Mouse (Mus musculus) forebrain, embryonic 11.5 days (tissue): ENCODE data around the gene Tomm40l. TPM values are rescaled to one million over a fixed set of nuclear protein-coding genes. Genes with fewer than 3 reads are reported as not detected.

ENCODE experiments used
- ATAC-seq: fragments of 200-750 bp; cut with Nextera tagmentation; replicated peaks from 2 replicates; pipeline ENCODE4 v1.8.0; 2017; ENCODE audit warnings: moderate TSS enrichment; ENCODE audit not compliant: low FRiP score
- DNase-seq: peaks from one replicate; pipeline ENCODE4 v3.0.0-alpha.2; 2017; ENCODE audit warnings: low spot score
- H3K27ac ChIP-seq: fragments of 300-500 bp; sonication (generic); 2 replicates; pipeline ENCODE4 v1.5.1; 2014; ENCODE audit warnings: low read depth, low read length
- H3K27me3 ChIP-seq: fragments of 300-500 bp; sonication (generic); 2 replicates; pipeline ENCODE4 v1.6.1; 2014; ENCODE audit warnings: mild to moderate bottlenecking, low read length, mixed read lengths; ENCODE audit not compliant: control insufficient read depth, insufficient read depth
- H3K36me3 ChIP-seq: fragments of 300-500 bp; sonication (generic); 2 replicates; pipeline ENCODE4 v1.6.1; 2014; ENCODE audit warnings: mild to moderate bottlenecking, low read length, moderate library complexity, mixed read lengths; ENCODE audit not compliant: control insufficient read depth, insufficient read depth
- H3K4me1 ChIP-seq: fragments of 300-500 bp; sonication (generic); replicated peaks from 2 replicates; pipeline ENCODE4 v1.6.1; 2014; ENCODE audit warnings: low read length, mixed read lengths; ENCODE audit not compliant: control insufficient read depth, insufficient read depth
- H3K4me2 ChIP-seq: fragments of 300-500 bp; sonication (generic); 2 replicates; pipeline ENCODE4 v1.6.1; 2014; ENCODE audit warnings: low read depth, mild to moderate bottlenecking, low read length, moderate library complexity, mixed read lengths; ENCODE audit not compliant: severe bottlenecking
- H3K4me3 ChIP-seq: fragments of 300-500 bp; sonication (generic); 2 replicates; pipeline ENCODE4 v1.5.1; 2014; ENCODE audit warnings: low read depth, low read length
- H3K9ac ChIP-seq: fragments of 300-500 bp; sonication (generic); 2 replicates; pipeline ENCODE4 v1.6.1; 2014; ENCODE audit warnings: low read length
- H3K9me3 ChIP-seq: fragments of 300-500 bp; sonication (generic); 2 replicates; pipeline ENCODE4 v1.6.1; 2016; ENCODE audit warnings: low read length, mixed read lengths; ENCODE audit not compliant: control insufficient read depth
- WGBS: fragments of 180-500 bp; shearing (Covaris S2); extraction: QIAGEN DNeasy Blood & Tissue Kit; methylation state at CpG from one replicate; pipeline ENCODE4 v1.1.7; 2014; 5-methylcytosine and 5-hydroxymethylcytosine counted together
- polyA plus RNA-seq: library from polyadenylated mRNA; unstranded; fragments of >200 nt; fragmentation: Nextera tagmentation; extraction: Ambion mirVana; gene quantifications from 2 replicates; pipeline ENCODE4 v1.2.1, GENCODE M21; 2014

Gene Tomm40l
- polyA plus RNA-seq, 1 experiment from 2014 or later = 31.6 TPM

DNA sequence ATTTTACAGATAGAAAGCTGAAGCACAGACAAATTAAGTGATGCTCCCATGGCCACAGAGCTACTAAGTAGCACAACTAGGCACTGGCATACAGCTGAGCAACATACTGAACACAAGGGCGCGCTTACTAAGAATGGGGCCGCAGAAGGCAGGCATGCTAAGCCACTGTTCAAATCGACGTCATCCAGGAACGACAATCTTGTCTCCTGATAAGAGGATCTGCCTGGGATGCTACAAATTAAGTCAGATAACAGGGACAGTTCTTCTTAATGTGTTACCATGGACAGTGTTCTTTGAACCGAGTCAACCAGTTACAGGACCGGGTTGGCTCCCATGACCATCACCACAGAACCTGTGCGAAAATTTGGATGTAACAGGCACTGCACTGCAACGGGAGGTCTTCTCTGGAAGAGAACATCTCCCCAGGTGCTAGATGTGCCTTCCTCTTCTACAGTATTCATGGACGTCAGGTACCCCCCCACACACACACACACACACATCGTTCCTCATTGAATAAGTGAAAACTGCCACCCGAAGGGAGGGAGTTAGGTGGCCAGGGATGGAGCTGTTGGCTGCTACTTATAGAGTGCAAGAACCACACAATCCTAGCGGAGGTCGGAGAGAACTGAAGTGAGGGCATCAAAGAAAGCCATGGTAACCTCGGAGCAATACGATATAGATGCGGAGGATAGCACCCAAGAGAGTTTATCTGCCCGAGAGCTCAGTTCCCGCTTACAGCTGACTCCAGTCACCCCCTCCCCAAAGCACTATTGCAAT lies 27.1 kb downstream of the Tomm40l start:
- Histone ChIP-seq H3K4me1 (peaks cover 6% of the 10 kb centered on the region; the same call in 1 of the 2 replicates), H3K27me3 (peaks cover 33% of the 10 kb centered on the region), H3K36me3 (no peaks in the 10 kb centered on the region), H3K4me3 (peak overlapping the region; percentile 50), H3K27ac (no peak overlapping the region), H3K9ac (no peak overlapping the region; the same call in 1 of the 2 replicates), H3K4me2 (peak overlapping the region; percentile 94), H3K9me3 (no peaks in the 10 kb centered on the region)
- ATAC-seq = 0 out of 2 replicates have a peak, but pooled peaks have one; percentile 1
- DNase-seq = no peak
- WGBS = 4% methylated on average over 20 of the region's 20 CpGs

DNA sequence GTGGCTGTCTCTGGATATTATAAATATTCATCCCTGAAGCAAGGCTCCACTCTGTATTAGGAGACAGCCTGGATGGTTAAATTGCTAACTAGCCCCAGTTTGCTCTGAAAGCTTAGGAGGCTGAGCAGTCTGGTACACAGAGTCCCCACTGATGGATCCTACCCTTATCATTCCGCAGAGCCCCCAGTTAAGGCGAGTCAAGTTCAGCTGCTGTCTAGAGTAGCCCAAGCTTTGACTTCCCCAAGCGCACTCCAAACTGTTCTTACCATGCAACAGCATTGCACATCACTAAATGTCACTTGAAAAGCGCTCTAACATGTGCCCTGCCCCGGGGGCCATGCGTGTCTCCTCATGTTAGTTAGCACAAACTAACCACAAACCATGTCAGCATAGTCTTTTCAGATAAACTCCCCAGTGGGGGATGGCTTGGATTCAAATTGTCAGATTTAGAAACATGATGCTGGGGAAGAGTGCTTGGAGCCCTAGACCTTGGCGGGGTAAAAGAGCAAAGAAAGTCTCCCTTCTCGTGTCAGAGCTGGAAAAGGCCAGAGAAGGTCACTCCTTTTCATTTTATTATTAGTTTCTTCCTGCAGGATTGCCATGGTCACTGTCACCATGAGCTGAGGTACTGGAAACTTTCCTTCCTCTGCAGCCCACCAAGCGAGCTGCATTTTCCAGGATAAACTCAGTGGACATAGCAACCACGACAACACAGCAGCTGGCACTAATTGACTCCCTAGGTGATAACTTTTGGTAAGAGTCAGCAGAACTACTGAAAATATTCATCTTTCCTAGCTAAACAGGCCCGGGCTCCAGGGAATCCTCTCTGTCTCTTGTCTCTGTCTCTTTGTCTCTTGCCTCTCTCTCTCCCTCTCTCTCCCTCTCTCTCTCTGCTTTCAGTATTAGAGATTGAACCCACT lies 28.1 kb downstream of the Tomm40l start:
- DNase-seq (no peak), ATAC-seq (no peak)
- Histone ChIP-seq H3K4me2 (no peak overlapping the region), H3K9ac (no peak overlapping the region), H3K4me3 (no peak overlapping the region), H3K36me3 (no peaks in the 10 kb centered on the region), H3K27ac (no peak overlapping the region), H3K4me1 (peaks cover 9% of the 10 kb centered on the region; the same call in 1 of the 2 replicates), H3K9me3 (no peaks in the 10 kb centered on the region), H3K27me3 (peaks cover 33% of the 10 kb centered on the region)
- WGBS = 25% methylated on average over 11 of the region's 11 CpGs

DNA sequence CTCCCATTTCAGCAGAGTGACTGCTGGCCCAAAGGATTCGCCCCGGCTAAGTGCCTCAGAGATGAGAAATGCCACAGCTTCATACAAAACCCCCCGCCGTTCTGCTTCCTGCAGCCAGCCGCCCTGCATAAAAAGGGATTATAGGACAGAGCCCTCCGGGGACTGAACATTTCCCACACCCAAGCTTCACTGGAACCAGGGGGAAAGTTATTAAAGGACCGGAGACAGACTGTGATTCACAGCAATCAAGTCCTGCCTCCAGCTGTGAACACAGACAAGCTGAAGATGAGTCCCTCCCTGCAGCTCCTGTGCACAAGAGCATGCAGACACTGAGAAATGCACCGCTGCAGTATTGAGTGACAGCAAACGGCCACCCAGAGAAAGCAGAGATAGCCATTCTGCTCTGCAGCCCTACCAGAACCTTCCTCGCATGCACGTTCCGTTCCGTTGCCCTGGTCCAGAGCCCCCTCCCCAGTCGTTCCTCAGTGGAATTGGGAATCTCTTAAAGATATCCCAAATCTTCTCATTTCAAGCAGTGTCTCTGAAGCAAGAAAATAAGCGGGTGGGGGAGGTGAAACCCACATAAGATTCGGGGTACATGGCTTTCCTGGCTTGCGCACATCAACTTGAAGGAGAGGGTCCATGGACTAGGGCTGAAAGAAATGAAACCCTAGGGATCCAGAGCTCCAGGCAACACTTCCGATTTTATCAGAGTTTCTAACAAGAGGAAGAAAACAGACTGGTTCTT lies 29.0 kb downstream of the Tomm40l start:
- peaks cover 13% of the 10 kb centered on the region; the same call in 1 of the 2 replicates for H3K4me1 ChIP-seq
- 3% methylated on average over 18 of the region's 18 CpGs for WGBS
- H3K27me3 ChIP-seq = peaks cover 33% of the 10 kb centered on the region
- H3K36me3 ChIP-seq = no peaks in the 10 kb centered on the region
- no peaks in the 10 kb centered on the region for H3K9me3 ChIP-seq
- ATAC-seq (0 out of 2 replicates have a peak, but pooled peaks have one; percentile 8), DNase-seq (no peak)
- no peak overlapping the region for H3K27ac ChIP-seq
- H3K4me2 ChIP-seq = peak overlapping the region; percentile 33
- peak overlapping the region; percentile 1 for H3K9ac ChIP-seq
- peak overlapping the region; percentile 12; the same call in 1 of the 2 replicates for H3K4me3 ChIP-seq

DNA sequence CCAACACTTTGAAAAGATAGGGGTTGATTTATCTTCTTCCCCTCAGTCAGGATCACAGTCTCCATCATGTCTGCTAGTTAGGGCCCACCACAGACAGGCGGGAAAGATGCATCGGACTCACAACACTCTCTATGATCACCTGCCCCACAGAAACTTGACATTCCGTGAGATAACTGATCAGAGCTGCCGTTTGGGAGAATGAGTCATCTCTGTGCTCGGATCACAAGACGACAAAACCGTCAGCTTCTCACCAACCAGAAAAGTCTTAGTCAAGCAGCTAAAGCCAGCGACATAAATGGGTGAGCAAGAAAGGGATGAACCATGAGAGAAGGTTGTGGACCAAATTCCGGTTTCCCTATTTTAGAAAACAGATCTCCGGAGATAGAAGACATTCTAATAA lies 30.0 kb downstream of the Tomm40l start:
- no peak for DNase-seq
- no peaks in the 10 kb centered on the region for H3K36me3 ChIP-seq
- 48% methylated on average over 10 of the region's 10 CpGs for WGBS
- H3K4me1 ChIP-seq = peaks cover 13% of the 10 kb centered on the region; the same call in 1 of the 2 replicates
- ATAC-seq = no peak
- H3K4me2 ChIP-seq = no peak overlapping the region
- H3K27me3 ChIP-seq = peaks cover 33% of the 10 kb centered on the region
- no peak overlapping the region for H3K4me3 ChIP-seq
- no peak overlapping the region for H3K9ac ChIP-seq
- H3K9me3 ChIP-seq = no peaks in the 10 kb centered on the region
- H3K27ac ChIP-seq = no peak overlapping the region

DNA sequence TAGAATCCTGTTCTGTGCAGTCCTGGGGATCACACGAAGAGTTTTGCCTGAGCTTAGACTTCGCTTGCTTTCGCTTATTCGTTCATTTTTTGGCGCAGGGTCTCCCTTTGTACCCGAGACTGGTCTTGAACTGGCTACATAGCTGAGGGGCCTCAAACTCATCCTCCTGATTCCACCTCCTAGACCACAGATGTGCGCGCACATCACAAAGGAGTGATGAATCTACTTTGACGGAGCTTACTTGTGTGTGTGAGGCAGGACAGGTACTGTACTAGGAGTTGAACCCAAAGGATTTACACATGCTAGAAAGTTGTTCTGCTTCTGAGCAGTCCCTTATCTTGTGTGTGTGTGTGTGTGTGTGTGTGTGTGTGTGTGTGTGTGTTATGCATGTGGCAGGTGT lies 31.5 kb downstream of the Tomm40l start:
- ATAC-seq (no peak), DNase-seq (no peak)
- Histone ChIP-seq H3K4me3 (no peak overlapping the region), H3K4me2 (no peak overlapping the region), H3K36me3 (no peaks in the 10 kb centered on the region), H3K9me3 (no peaks in the 10 kb centered on the region), H3K27ac (no peak overlapping the region), H3K27me3 (peaks cover 28% of the 10 kb centered on the region), H3K4me1 (peaks cover 10% of the 10 kb centered on the region; the same call in 1 of the 2 replicates), H3K9ac (no peak overlapping the region)
- WGBS = 92% methylated on average over 9 of the region's 9 CpGs

DNA sequence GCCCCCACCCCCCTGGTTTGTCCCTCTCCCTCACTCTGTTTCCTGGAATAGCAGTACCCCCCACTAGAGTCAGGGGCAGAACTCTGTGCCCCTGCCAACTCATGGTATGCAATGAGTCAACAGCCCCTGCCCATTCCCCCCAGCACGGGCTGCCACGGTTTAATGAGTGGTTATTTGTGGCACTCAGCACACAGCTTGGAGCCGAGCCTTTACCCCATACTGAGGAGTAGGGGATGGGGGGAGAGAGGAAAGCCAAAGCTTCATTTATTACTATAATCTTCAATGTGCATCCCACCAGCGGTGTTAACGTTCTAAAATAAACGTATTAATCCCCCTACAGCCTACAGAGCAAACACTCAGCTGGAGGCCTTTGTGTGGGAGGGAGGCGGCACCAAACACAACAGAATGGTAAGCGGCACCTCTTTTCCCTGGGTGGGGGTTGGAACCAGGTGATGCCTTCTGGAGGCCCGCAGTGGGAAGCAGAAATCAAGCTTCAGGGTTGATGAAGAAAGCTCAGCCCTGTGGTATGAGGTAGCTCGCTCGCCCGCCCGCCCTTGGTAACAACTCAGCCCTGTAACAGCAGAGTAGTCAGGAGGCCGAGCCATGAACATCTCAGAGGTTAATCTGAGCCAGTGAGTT lies 32.7 kb downstream of the Tomm40l start:
- Histone ChIP-seq H3K4me1 (peaks cover 9% of the 10 kb centered on the region; the same call in 1 of the 2 replicates), H3K4me2 (no peak overlapping the region), H3K27me3 (peaks cover 17% of the 10 kb centered on the region), H3K27ac (peak overlapping the region; percentile 48; the same call in 1 of the 2 replicates), H3K4me3 (no peak overlapping the region), H3K36me3 (no peaks in the 10 kb centered on the region), H3K9me3 (no peaks in the 10 kb centered on the region), H3K9ac (no peak overlapping the region)
- peak; percentile 20; the same call in 1 of the 2 replicates for ATAC-seq
- 21% methylated on average over 14 of the region's 14 CpGs for WGBS
- DNase-seq = no peak

DNA sequence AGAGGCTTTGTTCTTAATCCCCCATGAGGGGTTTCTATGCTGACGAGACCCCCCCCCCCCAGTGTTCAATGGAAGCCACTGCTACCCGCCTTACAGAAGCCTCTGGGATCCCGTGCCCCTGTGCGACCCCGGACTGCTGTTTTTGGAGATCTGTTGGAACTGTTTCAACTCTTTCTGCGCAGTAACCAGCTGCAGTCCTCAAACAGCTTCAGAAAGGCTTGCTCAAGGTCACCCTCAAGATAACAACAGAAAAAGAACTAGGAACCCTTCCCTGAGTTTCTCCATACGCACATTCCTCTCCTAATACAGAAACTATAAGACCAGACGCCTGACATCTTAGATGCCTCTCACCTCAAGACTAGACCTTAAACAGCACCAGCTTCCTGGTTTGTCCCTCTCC lies 33.3 kb downstream of the Tomm40l start:
- DNase-seq (no peak), ATAC-seq (0 out of 2 replicates have a peak, but pooled peaks have one; percentile 34)
- WGBS = 8% methylated on average over 8 of the region's 8 CpGs
- Histone ChIP-seq H3K4me3 (no peak overlapping the region), H3K27me3 (peaks cover 11% of the 10 kb centered on the region; the same call in 1 of the 2 replicates), H3K9ac (no peak overlapping the region), H3K36me3 (no peaks in the 10 kb centered on the region), H3K4me1 (peaks cover 9% of the 10 kb centered on the region; the same call in 1 of the 2 replicates), H3K27ac (peak overlapping the region; percentile 48; the same call in 1 of the 2 replicates), H3K4me2 (no peak overlapping the region), H3K9me3 (no peaks in the 10 kb centered on the region)
